Mouse (Mus musculus): ENCODE data around the gene Btn1a1.

The Btn1a1 gene

GRCm38 (mm10) chr13:23483153-23483552 is 17.5 kb upstream of the Btn1a1 start:
- no peak for DNase-seq (ENCODE audit: low spot score)

- no peak for DNase-seq (ENCODE audit: low spot score)
These were observed 10.0 kb upstream of the Btn1a1 start for GRCm38 (mm10) chr13:23475658-23476057.

- peak; percentile 62 for DNase-seq (ENCODE audit: low spot score)
These were observed 1.2 kb upstream of the Btn1a1 start for GRCm38 (mm10) chr13:23466911-23467310.

GRCm38 (mm10) chr13:23466306-23466705 is 605 bp upstream of the Btn1a1 start:
- no peak for DNase-seq (ENCODE audit: low spot score)

GRCm38 (mm10) chr13:23464841-23465366 is 797 bp downstream of the Btn1a1 start:
- no peak for DNase-seq (ENCODE audit: low spot score)

- DNase-seq (ENCODE audit: low spot score): peak; percentile 15
These were observed 1.5 kb downstream of the Btn1a1 start for GRCm38 (mm10) chr13:23464224-23464637.

GRCm38 (mm10) chr13:23463381-23464223 is 2.1 kb downstream of the Btn1a1 start:
- DNase-seq (ENCODE audit: low spot score): peak; percentile 62

- no peak for DNase-seq (ENCODE audit: low spot score)
These were observed 3.0 kb downstream of the Btn1a1 start for GRCm38 (mm10) chr13:23462669-23463068.

GRCm38 (mm10) chr13:23462063-23462462 is 3.6 kb downstream of the Btn1a1 start:
- no peak for DNase-seq (ENCODE audit: low spot score)

GRCm38 (mm10) chr13:23459264-23459846 is 6.3 kb downstream of the Btn1a1 start:
- DNase-seq (ENCODE audit: low spot score): no peak

- no peak for DNase-seq (ENCODE audit: low spot score)
These were observed 11.8 kb downstream of the Btn1a1 start for GRCm38 (mm10) chr13:23453926-23454325.

- DNase-seq (ENCODE audit: low spot score): peak; percentile 62
These were observed 12.3 kb downstream of the Btn1a1 start for GRCm38 (mm10) chr13:23453362-23453862.

- DNase-seq (ENCODE audit: low spot score): peak; percentile 71
These were observed 15.3 kb downstream of the Btn1a1 start for GRCm38 (mm10) chr13:23450398-23450797.

GRCm38 (mm10) chr13:23449235-23450095 is 16.2 kb downstream of the Btn1a1 start:
- no peak for DNase-seq (ENCODE audit: low spot score)

- no peak for DNase-seq (ENCODE audit: low spot score)
These were observed 16.9 kb downstream of the Btn1a1 start for GRCm38 (mm10) chr13:23448758-23449157.

GRCm38 (mm10) chr13:23446498-23446952 is 19.2 kb downstream of the Btn1a1 start:
- DNase-seq (ENCODE audit: low spot score): peak; percentile 65

GRCm38 (mm10) chr13:23445561-23446320 is 20.0 kb downstream of the Btn1a1 start:
- peak; percentile 88 for DNase-seq (ENCODE audit: low spot score)

- no peak for DNase-seq (ENCODE audit: low spot score)
These were observed 20.5 kb downstream of the Btn1a1 start for GRCm38 (mm10) chr13:23445156-23445555.

GRCm38 (mm10) chr13:23444451-23444850 is 21.2 kb downstream of the Btn1a1 start:
- DNase-seq (ENCODE audit: low spot score): no peak

- no peak for DNase-seq (ENCODE audit: low spot score)
These were observed 25.8 kb downstream of the Btn1a1 start for GRCm38 (mm10) chr13:23439901-23440300.

GRCm38 (mm10) chr13:23438521-23438920 is 27.2 kb downstream of the Btn1a1 start:
- DNase-seq (ENCODE audit: low spot score): no peak

Measured in urinary bladder, postnatal 25 days (tissue).